Comparison of ENCODE assay signal across 7 mouse cellular contexts in genomic region chr6:29507447-29508309, GRCm38 (mm10). TPM values are rescaled to one million over a fixed set of nuclear protein-coding genes. Genes with fewer than 3 reads are reported as not detected.
DNase-seq lines count a peak whose midpoint lies in the region; ATAC-seq and TF ChIP-seq lines count a peak whose summit lies in the region.

Gene Kcp (minus strand): TSS chr6:29507952.

- 2% methylated on average over 45 of the region's 47 CpGs for WGBS in forebrain, embryonic 11.5 days

- H3K27ac ChIP-seq in testis, adult 2 months (ENCODE audit: control insufficient read depth, insufficient read depth, low read depth, low read length): no peak within 1 kb of the TSS
- no peak within 1 kb of the TSS for H3K27ac ChIP-seq in forebrain, embryonic 11.5 days (ENCODE audit: low read depth, low read length)

- ATAC-seq in forebrain, embryonic 11.5 days (replicated peaks; ENCODE audit: low FRiP score): peak; percentile 49; the same call in 1 of the 2 replicates
- ATAC-seq in erythroid progenitor cell, adult 5-6 weeks (replicated peaks; ENCODE audit: low FRiP score, poor library complexity, severe bottlenecking): no peak

- no peaks in the 10 kb centered on the region for H3K9me3 ChIP-seq in forebrain, embryonic 11.5 days (ENCODE audit: control insufficient read depth, low read length)

- peak within 1 kb of the TSS; percentile 60 for H3K4me2 ChIP-seq in forebrain, embryonic 11.5 days (ENCODE audit: low read depth, low read length, severe bottlenecking)

- TF ChIP-seq CTCF in testis, adult 2 months (IDR thresholded peaks at IDR 0.05; ENCODE audit: control insufficient read depth, insufficient read depth, insufficient replicate concordance, low read depth, low read length): no peak

- no peaks in the 10 kb centered on the region; the same call in 1 of the 2 replicates for H3K27me3 ChIP-seq in testis, adult 2 months (ENCODE audit: control insufficient read depth, insufficient read depth, low read length)
- H3K27me3 ChIP-seq in forebrain, embryonic 11.5 days (ENCODE audit: control insufficient read depth, insufficient read depth, low read length): peaks cover 27% of the 10 kb centered on the region

- peaks cover 8% of the 10 kb centered on the region for H3K4me1 ChIP-seq in testis, adult 2 months (ENCODE audit: control insufficient read depth, insufficient read depth, low read length)
- peaks cover 5% of the 10 kb centered on the region; the same call in 1 of the 2 replicates for H3K4me1 ChIP-seq in forebrain, embryonic 11.5 days (replicated peaks; ENCODE audit: control insufficient read depth, insufficient read depth, low read length)

- H3K9ac ChIP-seq in forebrain, embryonic 11.5 days (ENCODE audit: low read length): peak within 1 kb of the TSS; percentile 52

- DNase-seq in testis, postnatal 14 days (ENCODE audit: low spot score): no peak
- DNase-seq in forebrain, embryonic 11.5 days (ENCODE audit: low spot score): peak; percentile 71
- peak; percentile 51 for DNase-seq in kidney, adult 11 months
- DNase-seq in lung, postnatal 10 days: peak; percentile 46
- DNase-seq in left cerebral cortex, postnatal 25 days (ENCODE audit: low spot score in 2 of 2): no peak

- no peak for TF ChIP-seq POLR2A in testis, adult 2 months (IDR thresholded peaks at IDR 0.05; ENCODE audit: control insufficient read depth, low read depth, low read length)

- intact Hi-C loops in left cerebral cortex, postnatal 25 days (cut with DNase I): no loop called here

- no peaks in the 10 kb centered on the region for H3K36me3 ChIP-seq in testis, adult 2 months (ENCODE audit: control insufficient read depth, insufficient read depth, low read length)
- H3K36me3 ChIP-seq in forebrain, embryonic 11.5 days (ENCODE audit: control insufficient read depth, insufficient read depth, low read length): no peaks in the 10 kb centered on the region

- H3K4me3 ChIP-seq in testis, adult 2 months (ENCODE audit: control insufficient read depth, low read depth, low read length): peak within 1 kb of the TSS; percentile 74
- H3K4me3 ChIP-seq in forebrain, embryonic 11.5 days (ENCODE audit: low read depth, low read length): peak within 1 kb of the TSS; percentile 39

RNA-seq across cellular contexts. Expression of gene Kcp, which starts in this region (rescaled TPM):
- polyA plus RNA-seq in testis, adult 2 months (2012; rRNA removed): 2.7 and 3.1 TPM in 2 replicates
- 9.6 and 14.4 TPM in 2 replicates for polyA plus RNA-seq in forebrain, embryonic 11.5 days (2014; fragmentation: Nextera tagmentation; extraction: Ambion mirVana)
- not detected in 2 replicates for total RNA-seq in erythroid progenitor cell, adult 5-6 weeks (2015; ENCODE audit: low replicate concordance)
- not detected in 2 replicates for total RNA-seq in erythroid progenitor cell, adult 5-6 weeks (2017; ENCODE audit: low replicate concordance)
- total RNA-seq in left cerebral cortex, postnatal 25 days (2021): 1 to 10 TPM; 1.5 to 1.8 TPM

Comparison
In these comparisons a context has a peak if more than half of its experiments do, and no peak if none do; other contexts are left out.
1. DNase-seq: peak in forebrain, embryonic 11.5 days (single experiment), kidney, adult 11 months (single experiment) and lung, postnatal 10 days (single experiment); none in testis, postnatal 14 days (single experiment) and left cerebral cortex, postnatal 25 days (0 of 2).